Mouse (Mus musculus) heart, embryonic 11.5 days (tissue): ENCODE data around the gene Hpca. TPM values are rescaled to one million over a fixed set of nuclear protein-coding genes. Genes with fewer than 3 reads are reported as not detected.

ENCODE experiments used
- ATAC-seq: fragments of 200-750 bp; cut with Nextera tagmentation; replicated peaks from 2 replicates; pipeline ENCODE4 v1.8.0; 2017; ENCODE audit warnings: moderate library complexity; ENCODE audit not compliant: insufficient number of reproducible peaks, low FRiP score, low TSS enrichment
- H3K27ac ChIP-seq: fragments of 300-500 bp; sonication (generic); 2 replicates; pipeline ENCODE4 v1.5.1; 2014; ENCODE audit warnings: mild to moderate bottlenecking, low read depth, low read length
- H3K27me3 ChIP-seq: fragments of 300-500 bp; sonication (generic); 2 replicates; pipeline ENCODE4 v1.6.1; 2014; ENCODE audit warnings: mild to moderate bottlenecking, low read length, mixed read lengths; ENCODE audit not compliant: control insufficient read depth, insufficient read depth
- H3K36me3 ChIP-seq: fragments of 300-500 bp; sonication (generic); 2 replicates; pipeline ENCODE4 v1.6.1; 2014; ENCODE audit warnings: mild to moderate bottlenecking, low read length, moderate library complexity, mixed read lengths; ENCODE audit not compliant: control insufficient read depth, insufficient read depth
- H3K4me1 ChIP-seq: fragments of 300-500 bp; sonication (generic); 2 replicates; pipeline ENCODE4 v1.6.1; 2014; ENCODE audit warnings: low read length; ENCODE audit not compliant: control insufficient read depth, insufficient read depth
- H3K4me2 ChIP-seq: fragments of 300-500 bp; sonication (generic); 2 replicates; pipeline ENCODE4 v1.6.1; 2014; ENCODE audit warnings: mild to moderate bottlenecking, moderate library complexity
- H3K4me3 ChIP-seq: fragments of 300-500 bp; sonication (generic); 2 replicates; pipeline ENCODE4 v1.5.1; 2014; ENCODE audit warnings: low read depth, low read length
- H3K9ac ChIP-seq: fragments of 300-500 bp; sonication (generic); 2 replicates; pipeline ENCODE4 v1.6.1; 2014; ENCODE audit warnings: mild to moderate bottlenecking, low read depth, low read length, moderate library complexity
- H3K9me3 ChIP-seq: fragments of 300-500 bp; sonication (generic); replicated peaks from 2 replicates; pipeline ENCODE4 v1.6.1; 2016; ENCODE audit warnings: low read length; ENCODE audit not compliant: control insufficient read depth
- WGBS: fragments of 180-500 bp; shearing (Covaris S2); extraction: QIAGEN DNeasy Blood & Tissue Kit; methylation state at CpG from one replicate; pipeline ENCODE4 v1.1.7; 2014; ENCODE audit not compliant: insufficient replicate concordance; 5-methylcytosine and 5-hydroxymethylcytosine counted together
- polyA plus RNA-seq: library from polyadenylated mRNA; unstranded; fragments of >200 nt; fragmentation: Nextera tagmentation; extraction: Ambion mirVana; gene quantifications from 2 replicates; pipeline ENCODE4 v1.2.1, GENCODE M21; 2014

Gene Hpca
- polyA plus RNA-seq, 1 experiment from 2014 or later: 2.3 TPM

DNA sequence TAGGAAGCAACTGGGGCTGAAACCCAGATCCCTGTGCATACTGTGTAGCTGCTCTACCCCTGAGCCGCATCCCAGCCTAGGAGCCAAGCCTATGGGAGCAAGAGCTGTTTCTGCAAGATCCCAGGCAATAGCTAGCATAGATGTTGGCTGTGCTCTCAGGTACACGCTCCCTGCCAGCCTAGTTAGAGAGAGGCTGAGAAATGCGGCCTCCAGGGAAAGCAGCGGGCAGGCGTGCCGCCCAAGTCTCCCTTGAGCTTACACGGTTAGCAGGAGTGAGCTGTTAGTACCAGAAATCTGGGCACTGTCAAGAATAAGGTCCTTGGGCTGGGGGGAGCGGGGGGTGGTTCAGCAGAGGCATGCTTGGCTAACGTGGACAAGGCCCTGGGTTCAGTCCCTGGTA lies 36.9 kb downstream of the Hpca start:
- H3K4me1 ChIP-seq: no peaks in the 10 kb centered on the region
- peaks cover 10% of the 10 kb centered on the region; the same call in 1 of the 2 replicates for H3K36me3 ChIP-seq
- no peaks in the 10 kb centered on the region for H3K9me3 ChIP-seq
- no peak overlapping the region for H3K27ac ChIP-seq
- no peak overlapping the region for H3K4me3 ChIP-seq
- 90% methylated on average over 9 of the region's 9 CpGs for WGBS
- no peak for ATAC-seq
- H3K4me2 ChIP-seq: no peak overlapping the region
- no peak overlapping the region for H3K9ac ChIP-seq
- no peaks in the 10 kb centered on the region for H3K27me3 ChIP-seq

GRCm38 (mm10) chr4:129082379-129083115 lies 39.3 kb downstream of the Hpca start:
- Histone ChIP-seq H3K4me3 (no peak overlapping the region), H3K9me3 (no peaks in the 10 kb centered on the region), H3K36me3 (peaks cover 31% of the 10 kb centered on the region), H3K4me1 (no peaks in the 10 kb centered on the region), H3K27ac (no peak overlapping the region), H3K4me2 (no peak overlapping the region), H3K9ac (no peak overlapping the region), H3K27me3 (no peaks in the 10 kb centered on the region)
- ATAC-seq: no peak
- WGBS: 47% methylated on average over 10 of the region's 10 CpGs

DNA sequence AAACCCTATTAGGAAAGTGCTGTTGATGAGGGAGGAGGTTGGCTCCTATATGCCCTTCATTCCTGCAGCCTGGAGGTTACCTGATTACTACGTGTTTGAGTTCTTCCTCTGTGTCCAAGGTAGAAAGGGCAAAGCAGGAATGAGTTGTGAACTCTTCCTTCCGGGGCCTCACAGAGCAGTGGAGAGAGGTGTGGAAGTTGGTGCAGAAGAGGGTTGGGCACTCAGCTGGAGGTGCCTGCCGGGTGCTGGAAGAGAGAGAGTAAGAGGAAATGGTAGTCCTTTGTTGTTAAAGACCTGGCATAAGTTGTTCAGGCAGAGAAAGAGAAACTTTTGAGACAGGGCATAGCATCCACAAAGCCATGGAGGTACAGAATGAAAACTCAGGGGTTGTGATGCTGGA lies 39.9 kb downstream of the Hpca start:
- Histone ChIP-seq H3K4me1 (no peaks in the 10 kb centered on the region), H3K9me3 (no peaks in the 10 kb centered on the region), H3K9ac (no peak overlapping the region), H3K36me3 (peaks cover 32% of the 10 kb centered on the region), H3K4me2 (no peak overlapping the region), H3K4me3 (no peak overlapping the region), H3K27ac (no peak overlapping the region), H3K27me3 (no peaks in the 10 kb centered on the region)
- ATAC-seq: no peak
- WGBS: 72% methylated on average over 3 of the region's 3 CpGs

DNA sequence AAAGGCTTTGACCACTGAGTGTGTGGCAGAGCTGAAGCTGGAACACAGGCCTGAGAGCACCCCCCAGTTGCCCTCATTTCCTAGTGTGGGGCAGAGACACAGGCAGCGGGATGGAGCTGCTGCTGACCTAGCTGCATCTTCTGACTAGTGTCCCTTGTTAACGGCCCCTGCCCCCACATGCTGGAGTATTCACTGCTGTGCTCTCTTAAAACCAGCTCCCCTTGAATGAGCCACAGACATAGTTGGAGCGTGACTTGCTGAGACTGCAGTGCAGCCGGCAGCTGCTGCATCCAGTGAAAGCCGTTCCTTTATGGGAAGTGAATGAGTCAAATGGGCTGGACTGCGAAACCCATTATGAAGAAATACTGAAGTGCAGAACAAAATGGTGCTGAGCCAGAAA lies 40.3 kb downstream of the Hpca start:
- WGBS: 78% methylated on average over 6 of the region's 6 CpGs

GRCm38 (mm10) chr4:129081041-129081440 lies 40.8 kb downstream of the Hpca start:
- 74% methylated on average over 7 of the region's 7 CpGs for WGBS
- H3K9me3 ChIP-seq: no peaks in the 10 kb centered on the region
- H3K4me1 ChIP-seq: no peaks in the 10 kb centered on the region
- H3K36me3 ChIP-seq: peaks cover 32% of the 10 kb centered on the region
- H3K27ac ChIP-seq: no peak overlapping the region
- no peak overlapping the region for H3K9ac ChIP-seq
- H3K4me2 ChIP-seq: no peak overlapping the region
- H3K27me3 ChIP-seq: no peaks in the 10 kb centered on the region
- ATAC-seq: no peak
- no peak overlapping the region for H3K4me3 ChIP-seq

More for the DNA sequence above, 40.3 kb downstream of the Hpca start:
- no peak overlapping the region for H3K4me3 ChIP-seq
- H3K36me3 ChIP-seq: peaks cover 32% of the 10 kb centered on the region
- no peak overlapping the region for H3K4me2 ChIP-seq
- H3K4me1 ChIP-seq: no peaks in the 10 kb centered on the region
- no peak for ATAC-seq
- no peaks in the 10 kb centered on the region for H3K27me3 ChIP-seq
- no peak overlapping the region for H3K27ac ChIP-seq
- H3K9ac ChIP-seq: no peak overlapping the region
- no peaks in the 10 kb centered on the region for H3K9me3 ChIP-seq

DNA sequence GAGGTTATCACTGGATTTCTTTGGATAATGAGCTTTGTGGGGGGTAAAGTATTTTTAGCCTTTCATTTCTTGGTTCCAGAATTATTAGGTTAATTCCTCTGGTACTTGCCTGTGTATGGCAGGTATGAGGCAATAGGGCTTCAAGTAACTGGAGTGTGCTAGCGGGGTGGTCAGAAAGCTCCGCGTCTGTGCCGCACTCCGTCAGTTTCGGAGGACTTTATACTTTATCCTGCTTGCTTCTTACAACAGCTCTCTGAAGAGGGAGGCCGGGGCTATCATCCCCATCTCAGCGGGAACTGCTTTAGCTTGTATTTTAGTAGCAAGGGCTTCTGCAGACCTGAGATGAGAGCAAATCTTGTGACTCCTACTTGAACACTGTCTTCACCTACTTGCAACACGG lies 42.7 kb downstream of the Hpca start:
- Histone ChIP-seq H3K4me2 (no peak overlapping the region), H3K27ac (no peak overlapping the region), H3K27me3 (no peaks in the 10 kb centered on the region), H3K36me3 (peaks cover 35% of the 10 kb centered on the region), H3K9me3 (no peaks in the 10 kb centered on the region), H3K4me1 (no peaks in the 10 kb centered on the region), H3K4me3 (no peak overlapping the region), H3K9ac (no peak overlapping the region)
- 86% methylated on average over 9 of the region's 9 CpGs for WGBS
- ATAC-seq: no peak

- no peak for ATAC-seq
- WGBS: 87% methylated on average over 4 of the region's 4 CpGs
- no peak overlapping the region for H3K9ac ChIP-seq
- no peaks in the 10 kb centered on the region for H3K27me3 ChIP-seq
- no peaks in the 10 kb centered on the region for H3K9me3 ChIP-seq
- H3K36me3 ChIP-seq: no peaks in the 10 kb centered on the region
- no peak overlapping the region for H3K4me3 ChIP-seq
- H3K4me2 ChIP-seq: no peak overlapping the region
- no peak overlapping the region for H3K27ac ChIP-seq
- no peaks in the 10 kb centered on the region for H3K4me1 ChIP-seq
These were observed 53.0 kb downstream of the Hpca start for GRCm38 (mm10) chr4:129068848-129069247.

- WGBS: 86% methylated on average over 5 of the region's 5 CpGs
- Histone ChIP-seq H3K9me3 (no peaks in the 10 kb centered on the region), H3K27ac (no peak overlapping the region), H3K4me2 (no peak overlapping the region), H3K9ac (no peak overlapping the region), H3K36me3 (no peaks in the 10 kb centered on the region), H3K27me3 (no peaks in the 10 kb centered on the region), H3K4me1 (no peaks in the 10 kb centered on the region), H3K4me3 (no peak overlapping the region)
- ATAC-seq: no peak
These were observed 54.0 kb downstream of the Hpca start for GRCm38 (mm10) chr4:129067638-129068415.
